Mouse (Mus musculus) urinary bladder, postnatal 36 days (tissue): Measurements from ENCODE around the gene Dab1.

Source experiments
- DNase-seq, 2 experiments: peaks; one replicate each; pipeline ENCODE4 v3.0.0; 2022; ENCODE audit warnings: low spot score in 2 of 2, mixed read lengths in 1 of 2

The Dab1 gene

DNA sequence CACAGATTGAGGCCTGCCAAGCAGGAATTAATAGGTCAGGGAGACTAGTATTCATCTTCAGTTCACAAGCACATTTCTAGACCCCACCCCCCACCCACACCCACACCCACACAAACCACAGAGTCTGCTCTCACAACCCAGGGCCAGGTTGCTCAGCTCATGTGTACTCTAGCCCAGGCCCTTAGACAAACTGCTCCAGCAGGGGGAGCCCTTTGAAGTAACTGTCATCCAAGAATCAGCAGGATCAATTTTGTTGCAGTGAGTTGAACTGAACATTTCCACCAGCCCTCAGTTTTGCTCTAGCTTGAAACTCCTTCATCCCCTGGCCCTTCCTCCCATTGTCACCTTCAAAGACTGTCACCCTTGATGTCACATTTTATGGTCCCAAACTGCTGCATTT lies 1046.4 kb downstream of the Dab1 start:
- peak; percentile 33 to 51 for DNase-seq

DNA sequence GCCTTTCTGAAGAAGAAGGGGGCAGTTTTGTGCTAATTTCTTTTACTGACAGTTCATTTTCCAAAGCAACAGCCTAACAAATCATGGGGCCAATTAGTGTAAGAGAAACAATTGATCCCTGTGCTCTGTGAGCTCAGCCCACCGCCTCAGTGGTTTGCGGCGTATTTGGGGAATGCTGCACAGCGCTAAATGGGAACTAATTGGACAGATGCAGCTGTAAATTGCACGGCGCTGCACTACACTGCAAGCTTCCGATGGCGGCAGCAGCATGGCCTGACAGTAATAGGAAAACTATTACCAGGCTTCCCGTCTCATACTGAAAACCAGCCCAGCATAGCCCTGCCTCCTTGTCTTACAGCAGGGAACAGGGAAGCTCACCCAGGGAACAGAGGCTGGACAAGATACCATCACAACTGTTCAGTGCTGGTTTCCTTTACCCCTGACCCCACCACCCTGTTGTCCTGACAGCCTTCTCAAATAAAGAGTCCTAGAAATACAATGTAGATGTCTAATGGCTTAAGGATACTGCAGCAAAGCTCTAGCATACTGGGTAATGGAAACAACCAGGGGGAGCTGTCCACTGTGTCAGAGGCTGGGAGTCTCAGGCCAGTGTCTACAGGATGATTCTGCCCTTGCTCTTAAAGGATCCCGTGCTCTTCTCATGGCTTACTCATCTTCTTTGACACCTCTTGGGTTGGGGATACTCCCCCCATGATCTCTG lies 1047.8 kb downstream of the Dab1 start:
- DNase-seq = no peak

DNA sequence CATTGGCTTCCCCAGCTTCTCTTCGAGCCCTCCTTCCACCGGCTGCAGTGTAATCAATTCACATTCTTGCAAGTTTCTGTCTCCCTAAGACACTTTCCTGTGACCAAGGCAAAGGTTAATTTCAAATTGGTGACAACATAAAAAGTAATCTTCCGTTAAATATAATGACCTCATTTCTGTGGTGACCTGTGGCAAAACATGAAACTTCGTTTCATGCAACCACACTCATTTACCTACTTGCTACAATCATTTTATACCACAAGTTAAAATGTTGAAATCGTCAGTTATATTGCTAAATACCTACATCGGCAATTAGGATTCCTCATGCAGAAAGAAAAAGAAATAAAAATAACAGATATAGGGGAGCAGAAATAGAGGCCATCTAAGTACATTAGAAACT lies 1048.9 kb downstream of the Dab1 start:
- DNase-seq = no peak

GRCm38 (mm10) chr4:104669406-104669805 lies 1050.2 kb downstream of the Dab1 start:
- DNase-seq = no peak

DNA sequence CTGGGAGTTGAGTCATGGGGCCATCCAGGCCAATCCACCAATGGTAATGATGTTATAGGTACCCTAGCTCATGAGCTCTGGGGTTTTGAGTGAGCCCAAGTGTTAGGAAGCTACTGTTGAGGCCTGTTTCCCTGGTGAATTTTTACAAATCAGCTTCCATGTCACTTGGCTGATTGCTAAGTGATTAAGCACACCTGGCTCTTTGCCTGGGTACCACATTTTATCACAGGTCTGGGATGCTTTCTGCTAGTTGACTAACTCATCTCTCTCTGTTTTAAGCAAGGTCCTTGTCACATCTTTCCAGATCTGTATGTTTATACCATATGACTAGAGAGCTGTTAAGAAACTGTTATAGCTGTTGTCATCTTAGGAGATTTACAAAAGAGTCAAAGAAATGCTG lies 1051.6 kb downstream of the Dab1 start:
- DNase-seq = no peak

DNA sequence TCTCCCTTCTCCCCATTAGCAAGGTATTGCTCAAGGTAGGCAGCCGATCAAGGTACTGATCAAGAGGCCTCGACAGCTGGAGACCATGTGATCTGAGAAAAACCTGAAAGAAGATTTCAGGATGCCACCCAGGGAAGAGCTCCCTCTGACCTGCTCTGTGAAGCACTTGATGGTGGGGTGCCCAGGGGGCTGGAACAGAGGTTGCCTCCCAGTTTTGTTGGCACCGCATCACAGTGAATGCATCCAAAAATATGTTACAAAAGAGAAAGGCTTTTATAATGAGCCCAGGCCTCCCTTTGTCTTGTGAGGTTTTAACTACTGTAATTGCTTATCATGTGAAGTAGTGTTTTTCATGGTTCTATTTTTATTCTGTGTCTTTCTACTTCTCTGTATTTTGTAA lies 1054.2 kb downstream of the Dab1 start:
- DNase-seq = no peak

DNA sequence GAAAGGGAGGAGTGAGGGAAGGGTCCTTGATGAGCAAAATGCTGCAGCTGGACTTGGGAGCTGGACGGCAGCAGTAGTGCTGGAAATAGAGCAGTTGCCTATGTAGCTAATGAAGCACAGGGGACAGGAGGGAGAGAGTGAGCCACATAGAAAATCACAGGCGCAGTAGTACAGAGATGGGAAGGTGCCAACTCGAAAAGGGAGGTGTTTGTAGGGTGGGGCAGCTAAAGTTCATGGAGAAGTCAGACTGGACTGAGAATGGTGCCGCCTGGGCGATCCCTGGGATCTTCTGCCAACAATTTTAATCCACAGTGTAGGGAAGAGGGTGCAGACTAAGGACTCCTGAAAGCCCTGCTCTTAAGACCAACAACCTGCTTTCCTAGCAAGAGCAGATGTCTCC lies 1055.5 kb downstream of the Dab1 start:
- no peak for DNase-seq

DNA sequence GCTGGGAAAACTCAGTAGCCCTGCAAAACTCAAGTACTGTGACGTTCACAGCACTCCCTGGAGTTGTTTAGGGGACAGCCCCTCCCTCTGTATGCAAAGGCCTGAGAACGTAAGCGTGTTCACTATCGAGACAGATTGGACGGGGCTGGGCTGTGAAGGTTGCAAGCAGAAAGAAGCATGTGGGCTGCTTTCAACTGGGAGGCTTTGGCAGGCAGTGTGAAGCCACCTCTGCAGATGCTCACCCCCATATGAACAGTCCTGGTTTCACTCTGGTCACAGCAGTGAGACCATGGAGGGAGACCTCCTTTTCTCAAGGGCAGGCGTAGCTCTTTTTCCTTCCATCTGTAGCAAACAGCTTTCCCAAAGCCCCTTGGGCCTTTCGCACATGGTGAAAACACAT lies 1059.1 kb downstream of the Dab1 start:
- no peak for DNase-seq

DNA sequence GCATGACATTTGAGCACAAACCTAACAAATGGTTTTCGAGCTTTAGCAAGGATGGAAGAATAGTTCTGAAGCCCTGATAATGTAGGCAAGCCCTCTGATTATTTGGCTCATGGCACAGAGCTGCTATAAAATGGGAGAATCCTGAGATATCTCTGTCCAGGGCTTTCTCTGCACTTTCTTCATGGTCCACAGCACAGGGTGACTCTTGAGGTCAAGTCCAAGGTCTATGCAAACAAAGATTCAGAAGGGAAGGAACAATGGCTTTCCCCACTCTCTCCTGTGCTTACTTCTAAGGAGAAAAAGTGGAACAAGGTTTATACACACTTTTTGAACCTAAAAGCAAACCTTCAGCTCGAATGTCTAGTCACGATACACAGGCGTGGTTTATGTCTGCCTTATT lies 1061.3 kb downstream of the Dab1 start:
- no peak for DNase-seq

GRCm38 (mm10) chr4:104686137-104686809 lies 1067.1 kb downstream of the Dab1 start:
- DNase-seq = no peak

DNA sequence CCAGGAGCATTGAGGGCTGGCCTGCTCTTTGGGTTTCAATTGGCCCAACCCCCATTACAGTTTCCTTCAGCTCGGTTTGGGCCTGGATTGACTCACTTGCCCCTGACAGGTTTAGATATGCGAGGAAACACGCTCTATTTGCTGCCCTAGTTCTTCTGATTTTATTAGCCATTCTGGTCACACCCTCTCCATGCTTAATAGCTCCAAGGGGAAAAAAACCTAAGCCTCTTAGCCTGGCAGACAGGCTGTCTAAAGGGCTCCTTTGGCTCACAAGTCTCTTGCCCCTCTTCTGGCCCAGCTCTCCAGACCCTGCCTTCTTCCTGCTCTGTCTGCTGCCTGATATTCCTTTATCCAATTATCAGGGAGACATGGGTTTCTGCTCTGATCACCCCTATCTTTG lies 1069.9 kb downstream of the Dab1 start:
- DNase-seq = no peak

DNA sequence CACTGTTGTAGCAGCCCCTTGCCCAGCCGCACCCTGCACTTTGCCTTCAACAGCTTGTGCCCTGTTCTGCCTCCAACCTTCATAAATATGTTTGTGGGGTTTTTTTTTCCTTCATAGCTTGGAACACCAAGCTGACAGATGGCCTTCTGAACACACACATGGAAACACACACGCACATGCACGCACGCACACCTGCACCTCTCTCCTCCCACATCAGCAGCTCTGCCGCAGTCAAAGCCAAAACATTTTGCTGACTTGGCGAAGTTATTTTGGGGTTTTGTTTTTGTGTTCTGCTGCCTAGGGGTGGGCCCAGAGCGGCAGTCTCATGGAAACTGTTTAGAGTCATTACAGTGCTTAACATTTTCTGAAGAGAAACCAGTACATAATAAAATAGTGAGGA lies 1071.9 kb downstream of the Dab1 start:
- no peak for DNase-seq

DNA sequence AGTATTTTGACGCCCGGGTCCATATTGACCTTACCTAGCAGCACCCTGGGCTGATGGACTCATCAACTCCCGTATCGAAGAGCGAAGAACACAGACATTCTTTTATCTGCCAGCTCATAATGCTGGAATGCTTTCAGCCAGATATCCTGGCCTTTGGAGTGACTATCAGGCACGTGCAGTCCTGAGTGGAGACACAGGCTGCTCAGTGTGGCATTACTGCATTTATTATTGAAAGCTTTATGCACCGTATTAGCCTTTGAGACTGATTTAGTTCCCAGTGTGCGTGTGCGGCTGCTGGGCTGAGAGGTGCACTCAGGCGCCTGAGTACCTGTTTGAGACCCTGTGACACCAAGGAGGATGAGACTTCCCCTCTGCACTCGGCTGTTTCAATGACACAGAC lies 1075.0 kb downstream of the Dab1 start:
- no peak for DNase-seq

DNA sequence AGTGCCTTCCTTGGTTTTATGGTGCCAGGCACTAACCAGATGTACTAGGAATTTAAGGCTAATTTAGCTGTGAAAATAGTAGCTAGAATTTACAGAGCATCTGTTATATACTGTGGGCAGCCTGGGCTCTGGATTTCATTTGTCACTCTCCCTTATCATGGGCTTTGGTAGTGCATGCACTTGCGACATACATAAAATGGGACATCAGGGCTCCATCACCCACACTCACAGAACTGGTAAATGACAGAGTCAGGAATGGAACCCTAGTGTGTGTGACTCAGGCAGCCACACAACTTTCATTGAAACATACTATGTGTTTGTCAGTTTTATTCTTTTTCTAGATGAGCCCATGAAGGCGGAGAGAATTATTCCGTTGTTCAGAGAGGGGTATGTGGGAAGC lies 1077.4 kb downstream of the Dab1 start:
- DNase-seq = no peak

DNA sequence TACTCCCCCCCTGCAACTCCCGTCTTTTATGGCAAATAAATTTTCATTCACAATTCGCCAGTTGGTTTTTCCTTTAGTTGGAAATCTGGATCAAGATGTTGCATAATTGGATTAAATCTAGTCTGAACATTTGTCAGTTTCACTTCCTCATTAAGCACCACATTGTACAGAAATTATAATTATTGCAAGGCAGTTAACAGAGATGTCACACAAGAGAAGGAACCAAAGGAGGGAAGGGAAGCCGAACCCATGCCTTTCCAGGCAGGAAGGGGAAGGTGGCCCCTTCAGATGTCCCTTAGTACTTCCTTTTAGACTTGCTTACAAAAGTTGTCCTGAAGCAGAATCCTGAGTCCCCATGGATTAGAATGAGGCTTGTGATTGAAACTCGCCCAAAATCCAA lies 1078.5 kb downstream of the Dab1 start:
- DNase-seq = no peak

- DNase-seq = no peak
These were observed 1086.8 kb downstream of the Dab1 start for GRCm38 (mm10) chr4:104705664-104706645.

- no peak for DNase-seq
These were observed 1093.4 kb downstream of the Dab1 start for GRCm38 (mm10) chr4:104712338-104713083.

DNA sequence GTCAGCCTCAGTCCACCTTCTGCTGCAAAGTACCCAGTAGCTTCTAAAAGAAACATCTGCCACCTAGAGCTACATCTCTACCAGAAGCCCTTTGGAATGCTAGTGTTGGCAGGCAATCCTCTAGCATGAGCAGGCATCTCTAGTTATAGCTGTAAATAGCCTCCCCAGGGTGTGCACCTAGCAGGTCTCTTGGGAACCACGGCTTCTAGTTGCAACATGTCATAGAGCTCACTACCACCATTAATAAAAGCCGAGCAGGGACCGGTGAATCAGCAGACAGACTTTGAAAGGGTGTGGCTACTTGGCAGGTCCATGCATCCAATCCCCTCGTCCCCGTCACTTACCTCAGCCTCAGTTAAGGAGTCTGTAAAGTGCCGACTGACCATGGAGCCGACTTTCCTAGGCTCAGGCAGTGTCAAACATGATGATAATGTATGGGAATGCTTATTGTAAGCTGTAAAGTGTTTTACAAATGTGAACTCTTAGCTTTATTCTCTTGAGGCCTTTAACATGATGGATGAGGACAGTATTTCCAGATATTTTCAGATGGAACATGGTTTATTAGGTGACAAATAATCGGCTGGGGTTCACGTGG lies 1095.9 kb downstream of the Dab1 start:
- DNase-seq = no peak

- no peak for DNase-seq
These were observed 1096.7 kb downstream of the Dab1 start for GRCm38 (mm10) chr4:104715857-104716256.

- no peak for DNase-seq
These were observed 1097.3 kb downstream of the Dab1 start for GRCm38 (mm10) chr4:104716506-104716905.
